Mouse (Mus musculus): ENCODE measurements at regions not wholly inside any gene's neighbourhood (a gene's known extent, or its start where the extent isn't known, plus 50 kb on each side); places are given as distances from the start of the nearest gene placed in this dataset.
"Not testable (repeated sequence)": the region's sequence is repeated elsewhere in the genome, so short reads cannot be mapped to it uniquely, and the experiment has no call there.

DNA sequence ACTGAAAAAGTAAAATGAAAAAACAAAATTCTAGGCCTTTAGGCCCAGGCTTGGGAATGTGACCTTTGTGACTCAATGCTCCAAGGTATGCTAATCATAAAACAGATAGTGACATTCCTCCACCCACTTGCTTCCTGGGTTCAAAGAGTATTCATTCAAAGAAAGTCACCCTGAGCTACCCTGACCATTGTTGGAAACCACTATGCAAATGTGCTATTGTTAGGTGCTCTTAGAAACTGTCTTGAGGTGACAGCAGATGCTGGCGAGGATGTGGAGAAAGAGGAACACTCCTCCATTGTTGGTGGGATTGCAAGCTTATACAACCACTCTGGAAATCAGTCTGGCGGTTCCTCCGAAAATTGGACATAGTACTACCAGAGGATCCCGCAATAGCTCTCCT is 1075.7 kb downstream of the Ankrd7 start:
- not testable (repeated sequence) for TF ChIP-seq HCFC1 (IDR thresholded peaks at IDR 0.05; ENCODE audit: borderline replicate concordance, insufficient read depth, low read length); ZNF384 (IDR thresholded peaks at IDR 0.05; ENCODE audit: low read depth, low read length); ZC3H11A (IDR thresholded peaks at IDR 0.05; ENCODE audit: borderline replicate concordance, low read depth, low read length)

Data from ES-E14 (cell line).